Mouse (Mus musculus) cerebellum, adult 2 months (tissue): ENCODE data around the gene Crabp1.

Experiments
- CTCF ChIP-seq: fragments of 200-500 bp; IDR thresholded peaks from 2 replicates; pipeline ENCODE4 v1.5.1; 2011; ENCODE audit warnings: low read depth, mild to moderate bottlenecking, control low read depth, low read length, moderate library complexity, borderline replicate concordance; ENCODE audit not compliant: insufficient read depth
- POLR2A ChIP-seq: fragments of 200-500 bp; IDR thresholded peaks from 2 replicates; pipeline ENCODE4 v1.6.1; 2011; ENCODE audit warnings: low read length, control low read depth, borderline replicate concordance; ENCODE audit not compliant: insufficient read depth

DNA sequence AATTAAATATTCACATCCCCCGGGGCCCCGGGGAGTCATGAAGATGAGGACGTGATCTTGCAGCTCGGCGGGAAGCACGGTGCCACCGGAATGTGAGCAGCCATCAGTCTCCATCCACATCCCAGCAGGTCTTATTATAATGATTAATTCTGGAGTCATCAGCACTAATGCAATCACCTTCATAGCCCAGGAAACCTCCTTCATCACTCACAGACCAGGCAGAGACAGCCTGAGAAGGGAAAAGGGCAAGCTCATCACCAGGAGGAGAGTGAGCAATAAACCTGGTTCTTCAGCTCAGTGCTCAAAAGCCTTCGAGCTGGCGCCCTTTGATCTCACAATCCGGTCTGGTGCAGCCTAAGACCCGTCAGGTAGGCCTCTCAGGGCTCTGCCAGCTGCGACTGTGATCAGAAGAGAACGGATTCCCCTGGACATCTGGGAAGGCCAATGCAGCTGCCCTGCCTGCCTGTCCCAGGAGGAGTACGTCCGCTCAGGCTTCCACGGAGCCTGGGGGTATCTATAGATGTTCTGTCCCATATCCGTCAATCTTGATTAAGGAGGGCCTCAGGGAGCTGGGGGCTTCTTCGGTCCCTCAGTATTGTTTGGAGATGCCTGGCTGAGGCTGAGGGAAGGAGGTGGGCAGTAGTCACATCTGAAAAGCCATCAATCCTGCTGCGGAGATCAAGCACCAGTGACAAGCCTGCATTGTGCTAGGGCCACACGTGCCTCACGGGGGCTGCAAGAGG is 12.2 kb upstream of the Crabp1 start:
- TF ChIP-seq CTCF = no peak
- TF ChIP-seq POLR2A = no peak
